Mouse (Mus musculus): ENCODE measurements at regions not wholly inside any gene's neighbourhood (a gene's known extent, or its start where the extent isn't known, plus 50 kb on each side); places are given as distances from the start of the nearest gene placed in this dataset.

- no peak overlapping the region for H3K9ac ChIP-seq (ENCODE audit: low read length)
- no peaks in the 10 kb centered on the region for H3K36me3 ChIP-seq (ENCODE audit: control insufficient read depth, insufficient read depth, low read length)
- 78% methylated on average over 2 of the region's 2 CpGs for WGBS
- no peaks in the 10 kb centered on the region for H3K9me3 ChIP-seq (ENCODE audit: control insufficient read depth, low read length)
- H3K4me1 ChIP-seq (replicated peaks; ENCODE audit: control insufficient read depth, insufficient read depth, low read length), result no peaks in the 10 kb centered on the region; the same call in 1 of the 2 replicates
- H3K27me3 ChIP-seq (ENCODE audit: control insufficient read depth, insufficient read depth, low read length), result no peaks in the 10 kb centered on the region
- ATAC-seq (replicated peaks; ENCODE audit: low FRiP score) (no peak), DNase-seq (ENCODE audit: low spot score) (peak; percentile 30)
- H3K4me2 ChIP-seq (ENCODE audit: low read depth, low read length, severe bottlenecking), result no peak overlapping the region
- no peak overlapping the region for H3K4me3 ChIP-seq (ENCODE audit: low read depth, low read length)
- H3K27ac ChIP-seq (ENCODE audit: low read depth, low read length), result no peak overlapping the region
Measured at GRCm38 (mm10) chr5:64600811-64601210, 202.4 kb upstream of the Klf3 start.

DNA sequence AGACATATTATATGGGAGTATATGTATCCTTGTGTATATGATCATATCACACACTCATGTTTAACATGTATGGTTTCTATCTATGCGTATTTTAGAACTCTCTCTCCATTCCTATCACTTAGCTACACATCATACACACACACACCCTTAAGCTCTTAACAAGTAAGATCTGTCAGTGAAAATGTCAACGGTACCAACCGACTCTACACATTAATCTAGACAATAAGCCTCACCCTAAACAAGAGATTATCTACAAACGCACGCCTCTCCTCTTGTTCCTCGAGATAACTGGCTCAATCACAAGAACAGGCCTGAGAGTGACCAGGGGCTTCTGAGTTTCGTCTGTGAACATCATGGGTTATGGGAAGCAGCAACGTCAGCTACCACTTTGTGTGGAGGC, 201.9 kb upstream of the Klf3 start:
- 83% methylated on average over 8 of the region's 8 CpGs for WGBS

DNA sequence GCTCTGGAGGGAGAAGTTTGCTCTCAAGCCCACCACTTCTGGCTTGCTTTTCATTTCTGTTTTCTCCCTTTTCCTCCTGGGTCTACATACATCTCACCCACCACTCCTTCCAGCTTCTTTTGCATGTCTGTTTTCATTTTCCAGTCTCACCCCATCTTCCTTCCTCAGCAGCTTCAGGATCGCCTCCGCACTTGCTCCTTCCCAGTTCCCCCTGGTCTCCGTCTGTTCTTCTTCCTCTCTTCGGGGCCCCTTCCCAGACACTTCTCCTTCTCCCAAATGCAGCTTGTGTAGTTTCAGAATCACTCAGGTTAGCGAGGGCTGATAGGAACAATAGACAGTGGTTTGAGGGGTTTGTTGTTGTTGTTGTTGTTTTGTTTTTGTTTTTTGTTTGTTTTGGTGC, 201.4 kb upstream of the Klf3 start:
- H3K4me3 ChIP-seq (ENCODE audit: low read depth, low read length), result no peak overlapping the region
- H3K27me3 ChIP-seq (ENCODE audit: control insufficient read depth, insufficient read depth, low read length), result no peaks in the 10 kb centered on the region
- no peaks in the 10 kb centered on the region for H3K4me1 ChIP-seq (replicated peaks; ENCODE audit: control insufficient read depth, insufficient read depth, low read length)
- no peak overlapping the region for H3K4me2 ChIP-seq (ENCODE audit: low read depth, low read length, severe bottlenecking)
- no peak overlapping the region for H3K9ac ChIP-seq (ENCODE audit: low read length)
- H3K9me3 ChIP-seq (ENCODE audit: control insufficient read depth, low read length), result no peaks in the 10 kb centered on the region
- ATAC-seq (replicated peaks; ENCODE audit: low FRiP score) (no peak), DNase-seq (ENCODE audit: low spot score) (no peak)
- H3K36me3 ChIP-seq (ENCODE audit: control insufficient read depth, insufficient read depth, low read length), result no peaks in the 10 kb centered on the region
- H3K27ac ChIP-seq (ENCODE audit: low read depth, low read length), result no peak overlapping the region
- 90% methylated on average over 5 of the region's 5 CpGs for WGBS

More for the DNA sequence above, 201.9 kb upstream of the Klf3 start:
- Histone ChIP-seq H3K27ac (ENCODE audit: low read depth, low read length) (no peak overlapping the region), H3K4me3 (ENCODE audit: low read depth, low read length) (no peak overlapping the region), H3K9me3 (ENCODE audit: control insufficient read depth, low read length) (no peaks in the 10 kb centered on the region), H3K36me3 (ENCODE audit: control insufficient read depth, insufficient read depth, low read length) (no peaks in the 10 kb centered on the region), H3K4me2 (ENCODE audit: low read depth, low read length, severe bottlenecking) (no peak overlapping the region), H3K9ac (ENCODE audit: low read length) (no peak overlapping the region), H3K27me3 (ENCODE audit: control insufficient read depth, insufficient read depth, low read length) (no peaks in the 10 kb centered on the region), H3K4me1 (replicated peaks; ENCODE audit: control insufficient read depth, insufficient read depth, low read length) (no peaks in the 10 kb centered on the region)
- no peak for DNase-seq (ENCODE audit: low spot score)
- ATAC-seq (replicated peaks; ENCODE audit: low FRiP score), result no peak

- H3K4me3 ChIP-seq (ENCODE audit: low read depth, low read length), result no peak overlapping the region
- no peak overlapping the region for H3K9ac ChIP-seq (ENCODE audit: low read length)
- H3K9me3 ChIP-seq (ENCODE audit: control insufficient read depth, low read length), result no peaks in the 10 kb centered on the region
- H3K36me3 ChIP-seq (ENCODE audit: control insufficient read depth, insufficient read depth, low read length), result no peaks in the 10 kb centered on the region
- H3K4me2 ChIP-seq (ENCODE audit: low read depth, low read length, severe bottlenecking), result no peak overlapping the region
- ATAC-seq (replicated peaks; ENCODE audit: low FRiP score), result no peak
- DNase-seq (ENCODE audit: low spot score), result peak; percentile 41
- 84% methylated on average over 8 of the region's 8 CpGs for WGBS
- no peaks in the 10 kb centered on the region for H3K27me3 ChIP-seq (ENCODE audit: control insufficient read depth, insufficient read depth, low read length)
- H3K27ac ChIP-seq (ENCODE audit: low read depth, low read length), result no peak overlapping the region
- no peaks in the 10 kb centered on the region for H3K4me1 ChIP-seq (replicated peaks; ENCODE audit: control insufficient read depth, insufficient read depth, low read length)
Measured at GRCm38 (mm10) chr5:64602356-64602936, 200.7 kb upstream of the Klf3 start.

- Histone ChIP-seq H3K4me2 (ENCODE audit: low read depth, low read length, severe bottlenecking) (no peak overlapping the region), H3K27ac (ENCODE audit: low read depth, low read length) (no peak overlapping the region), H3K9ac (ENCODE audit: low read length) (no peak overlapping the region), H3K36me3 (ENCODE audit: control insufficient read depth, insufficient read depth, low read length) (no peaks in the 10 kb centered on the region), H3K4me1 (replicated peaks; ENCODE audit: control insufficient read depth, insufficient read depth, low read length) (no peaks in the 10 kb centered on the region), H3K4me3 (ENCODE audit: low read depth, low read length) (no peak overlapping the region), H3K27me3 (ENCODE audit: control insufficient read depth, insufficient read depth, low read length) (no peaks in the 10 kb centered on the region), H3K9me3 (ENCODE audit: control insufficient read depth, low read length) (no peaks in the 10 kb centered on the region)
- 87% methylated on average over 11 of the region's 11 CpGs for WGBS
- ATAC-seq (replicated peaks; ENCODE audit: low FRiP score), result no peak
- DNase-seq (ENCODE audit: low spot score), result peak; percentile 2
Measured at GRCm38 (mm10) chr5:64602996-64603755, 200.0 kb upstream of the Klf3 start.

GRCm38 (mm10) chr5:64605171-64605570, 198.0 kb upstream of the Klf3 start:
- no peak for ATAC-seq (replicated peaks; ENCODE audit: low FRiP score)

GRCm38 (mm10) chr5:64605991-64606390, 197.2 kb upstream of the Klf3 start:
- DNase-seq (ENCODE audit: low spot score), result peak; percentile 42
- H3K4me3 ChIP-seq (ENCODE audit: low read depth, low read length), result no peak overlapping the region
- no peak overlapping the region for H3K9ac ChIP-seq (ENCODE audit: low read length)
- H3K27me3 ChIP-seq (ENCODE audit: control insufficient read depth, insufficient read depth, low read length), result no peaks in the 10 kb centered on the region
- peaks cover 8% of the 10 kb centered on the region for H3K4me1 ChIP-seq (replicated peaks; ENCODE audit: control insufficient read depth, insufficient read depth, low read length)
- no peaks in the 10 kb centered on the region for H3K36me3 ChIP-seq (ENCODE audit: control insufficient read depth, insufficient read depth, low read length)
- no peak overlapping the region for H3K4me2 ChIP-seq (ENCODE audit: low read depth, low read length, severe bottlenecking)
- H3K27ac ChIP-seq (ENCODE audit: low read depth, low read length), result no peak overlapping the region
- no peaks in the 10 kb centered on the region; the same call in 1 of the 2 replicates for H3K9me3 ChIP-seq (ENCODE audit: control insufficient read depth, low read length)
- 74% methylated on average over 5 of the region's 5 CpGs for WGBS
- ATAC-seq (replicated peaks; ENCODE audit: low FRiP score), result no peak

More at GRCm38 (mm10) chr5:64605171-64605570, 198.0 kb upstream of the Klf3 start:
- Histone ChIP-seq H3K36me3 (ENCODE audit: control insufficient read depth, insufficient read depth, low read length) (no peaks in the 10 kb centered on the region), H3K4me3 (ENCODE audit: low read depth, low read length) (no peak overlapping the region), H3K27ac (ENCODE audit: low read depth, low read length) (no peak overlapping the region), H3K4me2 (ENCODE audit: low read depth, low read length, severe bottlenecking) (no peak overlapping the region), H3K27me3 (ENCODE audit: control insufficient read depth, insufficient read depth, low read length) (no peaks in the 10 kb centered on the region), H3K9me3 (ENCODE audit: control insufficient read depth, low read length) (no peaks in the 10 kb centered on the region; the same call in 1 of the 2 replicates), H3K9ac (ENCODE audit: low read length) (no peak overlapping the region), H3K4me1 (replicated peaks; ENCODE audit: control insufficient read depth, insufficient read depth, low read length) (peaks cover 1% of the 10 kb centered on the region)
- DNase-seq (ENCODE audit: low spot score), result peak; percentile 41

DNA sequence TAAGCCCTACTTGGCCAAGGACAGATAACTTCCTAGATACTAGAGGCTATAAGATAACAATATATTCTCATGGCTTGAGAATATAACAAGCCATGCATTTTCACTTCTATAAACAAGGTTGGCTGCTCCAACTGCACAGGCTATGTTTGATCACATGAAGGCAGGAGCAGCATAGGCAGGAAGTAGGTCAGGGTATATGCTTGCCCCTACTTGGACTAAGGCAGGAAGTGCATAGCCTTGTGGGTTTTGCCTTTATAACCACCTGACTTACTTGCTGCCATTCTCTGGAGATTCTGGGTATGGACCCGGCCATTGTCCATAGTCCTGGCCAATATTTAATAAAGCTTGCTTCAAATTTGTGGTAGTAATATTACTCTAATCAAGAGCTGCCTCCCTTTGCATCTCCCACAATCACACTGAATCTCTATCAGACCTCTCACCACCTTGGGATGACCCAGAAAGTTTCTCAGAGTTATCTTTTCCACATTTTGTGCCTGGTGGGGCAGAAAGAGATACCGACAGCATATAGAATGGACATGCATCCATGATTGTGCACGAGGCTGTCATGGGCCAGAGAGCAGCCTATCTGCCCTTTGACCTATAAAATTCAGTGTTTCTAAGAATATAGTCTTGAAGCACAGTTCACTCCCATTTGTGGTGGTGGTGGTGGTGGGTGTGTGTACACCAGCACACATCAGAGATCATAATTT, 193.7 kb upstream of the Klf3 start:
- Histone ChIP-seq H3K4me2 (ENCODE audit: low read depth, low read length, severe bottlenecking) (no peak overlapping the region), H3K9me3 (ENCODE audit: control insufficient read depth, low read length) (no peaks in the 10 kb centered on the region; the same call in 1 of the 2 replicates), H3K27ac (ENCODE audit: low read depth, low read length) (no peak overlapping the region), H3K27me3 (ENCODE audit: control insufficient read depth, insufficient read depth, low read length) (no peaks in the 10 kb centered on the region), H3K9ac (ENCODE audit: low read length) (no peak overlapping the region), H3K36me3 (ENCODE audit: control insufficient read depth, insufficient read depth, low read length) (no peaks in the 10 kb centered on the region), H3K4me1 (replicated peaks; ENCODE audit: control insufficient read depth, insufficient read depth, low read length) (peaks cover 10% of the 10 kb centered on the region), H3K4me3 (ENCODE audit: low read depth, low read length) (no peak overlapping the region)
- WGBS, result 77% methylated on average over 3 of the region's 3 CpGs
- ATAC-seq (replicated peaks; ENCODE audit: low FRiP score) (no peak), DNase-seq (ENCODE audit: low spot score) (no peak)

Data from forebrain, embryonic 11.5 days (tissue).